Mouse (Mus musculus) lung, adult 2 months (tissue): ENCODE data around the gene 1700016K19Rik.

ENCODE experiments used
- CTCF ChIP-seq: fragments of 200-500 bp; IDR thresholded peaks from 2 replicates; pipeline ENCODE4 v1.5.1; 2011; ENCODE audit warnings: mild to moderate bottlenecking, low read length, control low read depth; ENCODE audit not compliant: insufficient read depth
- POLR2A ChIP-seq: fragments of 200-500 bp; IDR thresholded peaks from 2 replicates; pipeline ENCODE4 v1.6.1; 2011; ENCODE audit warnings: low read depth, mild to moderate bottlenecking, control low read depth, low read length, borderline replicate concordance; ENCODE audit errors: extremely low read depth

GRCm38 (mm10) chr11:75980413-75980812 lies 19.3 kb upstream of the 1700016K19Rik start:
- TF ChIP-seq CTCF = no peak
- no peak for TF ChIP-seq POLR2A
